Mouse (Mus musculus): ENCODE results near the gene Ccdc3. TPM values are rescaled to one million over a fixed set of nuclear protein-coding genes. Genes with fewer than 3 reads are reported as not detected.

Gene Ccdc3
- polyA plus RNA-seq, 1 experiment from 2014 or later = 60.1 TPM

DNA sequence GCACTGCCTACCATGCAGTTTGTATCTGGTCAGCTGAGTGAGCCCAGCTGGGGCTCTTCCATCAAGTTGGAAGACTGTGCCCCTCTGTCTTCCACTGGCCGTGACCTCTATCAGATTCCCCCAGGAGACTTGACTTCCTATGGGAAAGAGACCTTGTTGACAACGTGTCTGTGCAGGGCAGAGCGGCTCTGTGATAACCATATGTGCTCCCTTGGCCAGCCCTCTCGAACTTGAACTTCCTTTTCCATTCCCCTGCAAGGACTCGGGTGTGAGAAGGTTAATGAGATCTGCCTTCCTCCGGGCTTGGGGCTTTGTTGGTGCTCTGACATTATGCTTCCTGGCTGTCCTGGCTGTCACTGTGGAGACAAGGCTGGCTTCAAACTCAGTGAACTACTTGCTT is 12.1 kb upstream of the Ccdc3 start:
- H3K9me3 ChIP-seq (replicated peaks) = no peaks in the 10 kb centered on the region
- H3K4me1 ChIP-seq = peaks cover 13% of the 10 kb centered on the region; the same call in 1 of the 2 replicates
- no peaks in the 10 kb centered on the region for H3K36me3 ChIP-seq
- no peak overlapping the region for H3K4me2 ChIP-seq (replicated peaks)
- no peak for ATAC-seq (ENCODE audit: insufficient number of reproducible peaks, low FRiP score, low TSS enrichment, low read depth)
- 16% methylated on average over 6 of the region's 6 CpGs for WGBS
- H3K27me3 ChIP-seq = no peaks in the 10 kb centered on the region
- H3K27ac ChIP-seq (replicated peaks) = no peak overlapping the region
- H3K9ac ChIP-seq = no peak overlapping the region
- H3K4me3 ChIP-seq (replicated peaks) = no peak overlapping the region

DNA sequence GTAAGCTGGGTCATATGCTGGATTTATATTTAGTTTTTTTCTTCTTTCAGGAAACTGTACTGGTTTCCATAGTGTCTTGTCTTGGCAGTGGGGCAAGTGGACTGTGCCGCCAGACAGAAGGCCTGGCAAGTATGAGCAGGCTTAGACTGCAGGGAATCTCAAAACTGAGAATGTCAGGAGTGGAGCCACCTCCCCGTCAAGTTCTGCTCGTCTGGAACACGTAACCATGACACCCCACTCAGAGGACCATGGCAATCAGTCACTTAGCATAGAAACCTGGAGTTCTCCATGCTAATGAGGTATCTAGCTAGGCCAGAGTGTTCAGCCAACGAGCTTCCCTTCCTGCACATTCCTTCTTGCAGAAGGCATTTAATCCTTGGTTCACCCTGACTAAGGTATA is 10.2 kb upstream of the Ccdc3 start:
- no peaks in the 10 kb centered on the region for H3K9me3 ChIP-seq (replicated peaks)
- no peak overlapping the region for H3K4me2 ChIP-seq (replicated peaks)
- peaks cover 13% of the 10 kb centered on the region; the same call in 1 of the 2 replicates for H3K4me1 ChIP-seq
- WGBS = 55% methylated on average over 5 of the region's 5 CpGs
- no peaks in the 10 kb centered on the region for H3K36me3 ChIP-seq
- no peaks in the 10 kb centered on the region for H3K27me3 ChIP-seq
- H3K4me3 ChIP-seq (replicated peaks) = no peak overlapping the region
- no peak overlapping the region for H3K27ac ChIP-seq (replicated peaks)
- no peak overlapping the region for H3K9ac ChIP-seq
- no peak for ATAC-seq (ENCODE audit: insufficient number of reproducible peaks, low FRiP score, low TSS enrichment, low read depth)

DNA sequence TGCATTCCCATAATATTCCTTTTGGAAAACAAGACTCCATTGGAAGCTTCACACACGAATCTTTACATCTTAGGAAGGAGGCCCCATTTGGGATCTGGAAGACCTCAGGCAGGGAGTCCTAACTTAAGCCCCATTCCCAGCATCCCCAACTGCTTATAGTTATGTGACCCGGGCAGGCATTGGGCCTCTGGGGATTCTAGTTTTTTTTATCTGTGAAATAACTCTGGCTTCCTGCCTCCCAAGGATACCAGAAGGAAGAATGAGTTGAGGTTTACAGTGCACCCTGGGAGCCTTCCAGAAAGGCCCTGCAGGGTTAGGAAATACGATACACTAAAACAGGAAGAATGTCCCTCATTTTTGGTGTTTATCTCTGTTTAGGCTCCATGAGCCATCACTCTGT is 8.5 kb upstream of the Ccdc3 start:
- H3K9ac ChIP-seq = no peak overlapping the region
- no peaks in the 10 kb centered on the region for H3K36me3 ChIP-seq
- no peak overlapping the region for H3K27ac ChIP-seq (replicated peaks)
- H3K9me3 ChIP-seq (replicated peaks) = no peaks in the 10 kb centered on the region
- peaks cover 13% of the 10 kb centered on the region; the same call in 1 of the 2 replicates for H3K4me1 ChIP-seq
- H3K27me3 ChIP-seq = no peaks in the 10 kb centered on the region
- no peak overlapping the region for H3K4me3 ChIP-seq (replicated peaks)
- WGBS = 17% methylated on average over 3 of the region's 3 CpGs
- no peak overlapping the region for H3K4me2 ChIP-seq (replicated peaks)
- ATAC-seq (ENCODE audit: insufficient number of reproducible peaks, low FRiP score, low TSS enrichment, low read depth) = no peak

GRCm38 (mm10) chr2:5132046-5132445 is 5.5 kb upstream of the Ccdc3 start:
- 85% methylated on average over 4 of the region's 4 CpGs for WGBS
- Histone ChIP-seq H3K4me2 (replicated peaks) (no peak overlapping the region), H3K36me3 (no peaks in the 10 kb centered on the region), H3K9ac (no peak overlapping the region), H3K27ac (replicated peaks) (no peak overlapping the region), H3K27me3 (peaks cover 8% of the 10 kb centered on the region), H3K4me3 (replicated peaks) (no peak overlapping the region), H3K4me1 (peaks cover 13% of the 10 kb centered on the region; the same call in 1 of the 2 replicates), H3K9me3 (replicated peaks) (no peaks in the 10 kb centered on the region)
- no peak for ATAC-seq (ENCODE audit: insufficient number of reproducible peaks, low FRiP score, low TSS enrichment, low read depth)

- Histone ChIP-seq H3K9me3 (replicated peaks) (no peaks in the 10 kb centered on the region), H3K4me1 (peaks cover 14% of the 10 kb centered on the region), H3K27me3 (peaks cover 13% of the 10 kb centered on the region), H3K36me3 (no peaks in the 10 kb centered on the region), H3K4me2 (replicated peaks) (no peak overlapping the region), H3K4me3 (replicated peaks) (no peak overlapping the region), H3K27ac (replicated peaks) (no peak overlapping the region), H3K9ac (no peak overlapping the region)
- ATAC-seq (ENCODE audit: insufficient number of reproducible peaks, low FRiP score, low TSS enrichment, low read depth) = no peak
- 87% methylated on average over 5 of the region's 5 CpGs for WGBS
Observed at GRCm38 (mm10) chr2:5134959-5135743, 2.4 kb upstream of the Ccdc3 start.

DNA sequence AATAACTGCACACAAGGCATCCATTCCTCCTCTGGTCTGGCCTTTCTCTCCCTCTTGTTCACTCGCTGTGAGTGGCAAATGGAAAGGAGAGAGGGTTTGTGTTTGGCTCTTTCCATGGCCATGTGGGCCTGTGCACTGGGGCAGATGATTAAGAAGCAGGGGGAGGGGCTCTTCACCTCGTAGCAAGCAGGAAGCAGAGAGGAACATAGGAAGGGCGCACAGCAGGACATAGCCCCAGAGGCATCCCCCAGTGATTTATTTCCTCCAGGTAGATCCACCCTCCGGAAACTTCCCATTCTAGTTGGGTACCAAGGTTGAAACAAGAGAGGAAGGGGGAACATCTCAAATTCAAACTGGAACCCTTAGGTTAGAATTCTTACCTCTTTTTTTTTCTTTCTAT is 2.4 kb downstream of the Ccdc3 start:
- Histone ChIP-seq H3K4me3 (replicated peaks) (peak overlapping the region; percentile 61; the same call in 1 of the 2 replicates), H3K9me3 (replicated peaks) (no peaks in the 10 kb centered on the region), H3K4me1 (peaks cover 17% of the 10 kb centered on the region), H3K4me2 (replicated peaks) (peak overlapping the region; percentile 82), H3K9ac (no peak overlapping the region), H3K27me3 (peaks cover 13% of the 10 kb centered on the region), H3K36me3 (0 out of 2 replicates have a peak, but pooled peaks cover 7% of the 10 kb centered on the region), H3K27ac (replicated peaks) (no peak overlapping the region)
- 57% methylated on average over 4 of the region's 4 CpGs for WGBS
- no peak for ATAC-seq (ENCODE audit: insufficient number of reproducible peaks, low FRiP score, low TSS enrichment, low read depth)

GRCm38 (mm10) chr2:5144446-5144845 is 6.9 kb downstream of the Ccdc3 start:
- Histone ChIP-seq H3K27ac (replicated peaks) (no peak overlapping the region), H3K4me2 (replicated peaks) (no peak overlapping the region), H3K4me1 (peaks cover 7% of the 10 kb centered on the region; the same call in 1 of the 2 replicates), H3K27me3 (no peaks in the 10 kb centered on the region), H3K9ac (no peak overlapping the region), H3K9me3 (replicated peaks) (no peaks in the 10 kb centered on the region), H3K36me3 (peaks cover 14% of the 10 kb centered on the region; the same call in 1 of the 2 replicates), H3K4me3 (replicated peaks) (no peak overlapping the region)
- WGBS = 21% methylated on average over 6 of the region's 6 CpGs
- ATAC-seq (ENCODE audit: insufficient number of reproducible peaks, low FRiP score, low TSS enrichment, low read depth) = no peak

DNA sequence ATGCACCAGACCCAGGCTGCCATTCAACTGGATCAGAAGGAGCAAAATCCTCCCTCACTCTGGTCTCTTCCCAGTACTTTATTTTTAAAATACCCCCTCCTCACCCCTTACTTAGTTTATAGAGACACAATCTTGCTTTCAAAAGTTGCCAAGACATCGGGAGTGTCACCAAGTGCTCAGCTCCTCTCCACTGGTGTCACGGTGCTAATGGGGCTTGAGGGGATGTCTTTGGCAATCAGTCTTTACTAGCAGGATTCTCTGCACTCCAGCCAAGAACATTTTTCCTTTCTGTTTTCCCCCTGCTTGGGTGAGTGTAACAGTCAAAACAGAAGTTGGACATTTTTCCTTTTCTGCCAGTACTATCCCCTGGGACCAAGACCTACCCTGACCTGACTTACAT is 10.3 kb downstream of the Ccdc3 start:
- whole genome bisulfite sequencing = 61% methylated on average over 2 of the region's 2 CpGs
- Histone ChIP-seq H3K9ac (no peak overlapping the region), H3K4me3 (replicated peaks) (no peak overlapping the region), H3K36me3 (peaks cover 14% of the 10 kb centered on the region; the same call in 1 of the 2 replicates), H3K27me3 (no peaks in the 10 kb centered on the region), H3K9me3 (replicated peaks) (no peaks in the 10 kb centered on the region), H3K4me1 (no peaks in the 10 kb centered on the region), H3K4me2 (replicated peaks) (no peak overlapping the region), H3K27ac (replicated peaks) (no peak overlapping the region)
- ATAC-seq (ENCODE audit: insufficient number of reproducible peaks, low FRiP score, low TSS enrichment, low read depth) = no peak

DNA sequence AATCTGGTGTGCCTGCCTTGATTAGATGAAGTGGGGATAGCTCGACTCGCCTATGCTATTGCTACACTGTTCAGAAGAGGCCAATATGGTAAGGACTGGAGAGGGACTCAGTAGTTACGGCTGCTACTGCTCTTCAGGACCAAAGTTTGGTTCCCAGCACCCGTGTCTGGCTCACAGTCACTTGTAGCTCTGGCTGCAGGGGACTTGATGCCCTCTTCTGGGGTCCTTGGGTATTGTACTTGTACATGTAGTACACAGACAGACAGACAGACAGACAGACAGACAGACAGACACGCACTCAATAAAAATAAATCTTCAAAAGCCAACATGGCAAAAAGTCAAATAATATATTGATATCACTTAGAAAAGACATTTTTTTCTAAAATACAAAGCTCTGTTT is 17.1 kb downstream of the Ccdc3 start:
- Histone ChIP-seq H3K27me3 (no peaks in the 10 kb centered on the region), H3K27ac (replicated peaks) (no peak overlapping the region), H3K4me2 (replicated peaks) (no peak overlapping the region), H3K4me1 (peaks cover 11% of the 10 kb centered on the region), H3K4me3 (replicated peaks) (no peak overlapping the region), H3K36me3 (no peaks in the 10 kb centered on the region), H3K9me3 (replicated peaks) (no peaks in the 10 kb centered on the region), H3K9ac (no peak overlapping the region)
- ATAC-seq (ENCODE audit: insufficient number of reproducible peaks, low FRiP score, low TSS enrichment, low read depth) = no peak
- 93% methylated on average over 5 of the region's 5 CpGs for WGBS

- H3K27me3 ChIP-seq = no peaks in the 10 kb centered on the region
- no peaks in the 10 kb centered on the region for H3K9me3 ChIP-seq (replicated peaks)
- H3K4me3 ChIP-seq (replicated peaks) = no peak overlapping the region
- WGBS = 70% methylated on average over 11 of the region's 11 CpGs
- no peak overlapping the region for H3K9ac ChIP-seq
- no peak overlapping the region for H3K4me2 ChIP-seq (replicated peaks)
- H3K36me3 ChIP-seq = no peaks in the 10 kb centered on the region
- H3K27ac ChIP-seq (replicated peaks) = no peak overlapping the region
- no peak for ATAC-seq (ENCODE audit: insufficient number of reproducible peaks, low FRiP score, low TSS enrichment, low read depth)
- H3K4me1 ChIP-seq = peaks cover 14% of the 10 kb centered on the region
Observed at GRCm38 (mm10) chr2:5160236-5160848, 22.8 kb downstream of the Ccdc3 start.

DNA sequence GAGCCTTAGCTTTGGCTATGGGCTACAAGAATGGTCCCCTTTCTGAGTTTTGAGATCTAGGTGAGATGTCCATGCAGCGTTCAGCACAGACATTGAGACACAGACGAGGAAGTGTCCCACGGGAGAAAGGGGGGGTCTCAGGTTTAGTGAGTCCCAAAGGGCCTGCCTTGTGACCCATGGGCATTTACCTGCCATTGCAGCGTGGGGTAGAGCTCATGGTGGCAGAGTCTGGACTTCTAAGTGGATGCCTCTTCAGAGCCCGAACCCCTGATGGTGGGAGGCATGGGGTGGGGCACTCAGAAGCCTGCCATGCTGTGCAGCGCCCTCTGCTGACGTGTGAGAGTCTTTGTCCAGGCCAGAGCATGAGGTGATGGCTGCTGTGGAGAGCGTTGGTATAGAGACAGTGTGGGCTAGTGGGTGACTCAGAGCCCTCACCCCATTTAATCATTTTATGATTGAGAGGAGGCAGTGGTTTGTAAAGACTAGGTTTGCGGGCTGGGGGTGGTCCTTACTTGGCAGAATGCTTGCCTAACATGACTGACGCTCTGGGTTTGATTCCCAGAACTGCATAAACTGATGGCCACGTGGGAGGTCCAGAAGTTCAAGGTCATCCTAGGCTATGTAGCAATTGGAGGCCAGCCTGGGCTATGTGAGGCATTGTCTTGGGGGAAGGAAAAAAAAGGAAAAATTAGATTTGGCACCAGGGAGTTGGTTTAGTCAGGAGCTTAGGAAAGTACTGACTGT is 23.6 kb downstream of the Ccdc3 start:
- Histone ChIP-seq H3K27me3 (no peaks in the 10 kb centered on the region), H3K9ac (no peak overlapping the region), H3K9me3 (replicated peaks) (no peaks in the 10 kb centered on the region), H3K4me1 (peaks cover 14% of the 10 kb centered on the region), H3K4me2 (replicated peaks) (no peak overlapping the region), H3K27ac (replicated peaks) (no peak overlapping the region), H3K4me3 (replicated peaks) (no peak overlapping the region), H3K36me3 (no peaks in the 10 kb centered on the region)
- no peak for ATAC-seq (ENCODE audit: insufficient number of reproducible peaks, low FRiP score, low TSS enrichment, low read depth)
- 71% methylated on average over 11 of the region's 11 CpGs for WGBS

All from embryonic facial prominence, embryonic 15.5 days (tissue).